Mouse (Mus musculus) myocyte (in vitro differentiated cells): ENCODE results near the gene Herc4.

Experiments used
- CEBPB ChIP-seq: IDR thresholded peaks from 2 replicates; pipeline ENCODE4 v1.6.1; 2011; ENCODE audit warnings: mild to moderate bottlenecking, moderate library complexity; ENCODE audit not compliant: poor library complexity, insufficient read depth, severe bottlenecking
- E2F4 ChIP-seq: IDR thresholded peaks from one replicate; pipeline ENCODE4 v1.6.1; 2011; ENCODE audit warnings: mild to moderate bottlenecking, control low read depth, moderate library complexity; ENCODE audit not compliant: insufficient read depth
- MAX ChIP-seq: IDR thresholded peaks from one replicate; pipeline ENCODE4 v1.6.1; 2011; ENCODE audit warnings: low read depth, mild to moderate bottlenecking, control low read depth
- MYOD1 ChIP-seq, 3 experiments: IDR thresholded peaks; one replicate each; pipeline ENCODE4 v1.6.1; 2011; ENCODE audit warnings: control low read depth in 2 of 3, low read depth in 2 of 3, mild to moderate bottlenecking in 2 of 3, moderate library complexity in 1 of 3; ENCODE audit not compliant: insufficient read length in 2 of 3, control insufficient read depth in 1 of 3
- MYOG ChIP-seq, 3 experiments: IDR thresholded peaks; one replicate each; pipeline ENCODE4 v1.6.1; 2011; ENCODE audit warnings: control low read depth in 2 of 3, low read depth in 2 of 3, mild to moderate bottlenecking in 2 of 3; ENCODE audit not compliant: insufficient read length in 2 of 3, control insufficient read depth in 1 of 3, insufficient read depth in 1 of 3
- POLR2A ChIP-seq: IDR thresholded peaks from one replicate; pipeline ENCODE4 v1.6.1; 2011; ENCODE audit warnings: low read depth, mild to moderate bottlenecking, control low read depth, moderate library complexity; ENCODE audit not compliant: insufficient read length
- POLR2AphosphoS2 ChIP-seq: IDR thresholded peaks from one replicate; pipeline ENCODE4 v1.6.1; 2011; ENCODE audit warnings: low read depth, control low read depth; ENCODE audit not compliant: insufficient read length
- SRF ChIP-seq: IDR thresholded peaks from one replicate; pipeline ENCODE4 v1.6.1; 2011; ENCODE audit warnings: low read depth; ENCODE audit not compliant: control insufficient read depth, insufficient read length
- TCF12 ChIP-seq: IDR thresholded peaks from one replicate; pipeline ENCODE4 v1.6.1; 2011; ENCODE audit warnings: mild to moderate bottlenecking, control low read depth; ENCODE audit not compliant: poor library complexity, insufficient read depth, severe bottlenecking
- TCF3 ChIP-seq: IDR thresholded peaks from one replicate; pipeline ENCODE4 v1.6.1; 2011; ENCODE audit warnings: low read depth, control low read depth; ENCODE audit not compliant: insufficient read length
- USF1 ChIP-seq: IDR thresholded peaks from one replicate; pipeline ENCODE4 v1.6.1; 2011; ENCODE audit warnings: low read depth, mild to moderate bottlenecking, control low read depth, moderate library complexity

DNA sequence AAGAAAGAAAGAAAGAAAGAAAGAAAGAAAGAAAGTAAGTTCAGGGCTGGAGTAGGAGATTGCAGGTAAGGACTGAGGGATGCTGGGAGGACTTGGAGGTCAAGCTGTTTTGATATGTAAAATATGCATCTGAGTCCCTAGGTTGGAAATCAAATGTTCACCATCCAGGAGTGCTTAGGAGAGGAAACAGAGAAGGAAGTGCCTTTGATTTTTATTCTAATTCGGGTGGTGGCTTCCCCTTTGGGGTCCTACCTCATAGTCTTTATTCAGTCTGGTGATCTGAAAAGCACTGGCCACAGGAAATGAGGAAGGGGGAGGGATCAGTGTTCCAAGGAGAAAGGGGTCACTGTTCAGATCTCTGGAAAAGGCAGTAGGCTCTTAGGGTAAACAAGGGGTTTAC lies 116.9 kb downstream of the Herc4 start:
- TF ChIP-seq POLR2AphosphoS2 (no peak), POLR2A (no peak), CEBPB (no peak), MAX (no peak), E2F4 (no peak), MYOG (IDR thresholded peaks at IDR 0.05; ENCODE audit: control insufficient read depth in 1 of 3, insufficient read depth in 1 of 3, insufficient read length in 2 of 3, low read depth in 2 of 3) (no peak), TCF3 (no peak), USF1 (no peak), TCF12 (no peak), MYOD1 (IDR thresholded peaks at IDR 0.05; ENCODE audit: control insufficient read depth in 1 of 3, insufficient read length in 2 of 3, low read depth in 2 of 3) (no peak), SRF (no peak)
